Mouse (Mus musculus) testis, postnatal 10 days (tissue): ENCODE measurements around the gene Hps3.

Source experiments
- DNase-seq: peaks from one replicate; pipeline ENCODE4 v3.0.0; 2021; ENCODE audit warnings: low spot score

The Hps3 gene

GRCm38 (mm10) chr3:20007275-20007674, 27.8 kb downstream of the Hps3 start:
- no peak for DNase-seq

- no peak for DNase-seq
Observed at GRCm38 (mm10) chr3:20005611-20006010, 29.5 kb downstream of the Hps3 start.

- no peak for DNase-seq
Observed at GRCm38 (mm10) chr3:20004422-20004821, 30.7 kb downstream of the Hps3 start.

GRCm38 (mm10) chr3:20002786-20003185, 32.3 kb downstream of the Hps3 start:
- DNase-seq = no peak

GRCm38 (mm10) chr3:20000806-20001205, 34.3 kb downstream of the Hps3 start:
- no peak for DNase-seq

- no peak for DNase-seq
Observed at GRCm38 (mm10) chr3:19999551-19999950, 35.6 kb downstream of the Hps3 start.

- no peak for DNase-seq
Observed at GRCm38 (mm10) chr3:19992388-19992787, 42.7 kb downstream of the Hps3 start.

GRCm38 (mm10) chr3:19990031-19990430, 45.1 kb downstream of the Hps3 start:
- DNase-seq = no peak

- no peak for DNase-seq
Observed at GRCm38 (mm10) chr3:19986123-19986522, 49.0 kb downstream of the Hps3 start.

- DNase-seq = no peak
Observed at GRCm38 (mm10) chr3:19982846-19983245, 52.3 kb downstream of the Hps3 start.

GRCm38 (mm10) chr3:19981156-19981555, 54.0 kb downstream of the Hps3 start:
- no peak for DNase-seq

GRCm38 (mm10) chr3:19978474-19978873, 56.6 kb downstream of the Hps3 start:
- DNase-seq = no peak

- DNase-seq = no peak
Observed at GRCm38 (mm10) chr3:19966072-19966471, 69.0 kb downstream of the Hps3 start.

GRCm38 (mm10) chr3:19965239-19965638, 69.9 kb downstream of the Hps3 start:
- DNase-seq = no peak

- DNase-seq = no peak
Observed at GRCm38 (mm10) chr3:19964625-19965188, 70.4 kb downstream of the Hps3 start.

- DNase-seq = no peak
Observed at GRCm38 (mm10) chr3:19962769-19963513, 72.2 kb downstream of the Hps3 start.

- DNase-seq = no peak
Observed at GRCm38 (mm10) chr3:19961341-19961740, 73.8 kb downstream of the Hps3 start.

GRCm38 (mm10) chr3:19960570-19961114, 74.5 kb downstream of the Hps3 start:
- no peak for DNase-seq

GRCm38 (mm10) chr3:19958983-19959382, 76.1 kb downstream of the Hps3 start:
- no peak for DNase-seq

GRCm38 (mm10) chr3:19958031-19958430, 77.1 kb downstream of the Hps3 start:
- no peak for DNase-seq

GRCm38 (mm10) chr3:19956885-19957284, 78.2 kb downstream of the Hps3 start, which contains the start of gene Cp:
Gene Cp, plus strand, starts transcription at chr3:19957054.
- DNase-seq = no peak

GRCm38 (mm10) chr3:19953865-19954264, 81.2 kb downstream of the Hps3 start:
- peak; percentile 48 for DNase-seq

- no peak for DNase-seq
Observed at GRCm38 (mm10) chr3:19953425-19953824, 81.7 kb downstream of the Hps3 start.
